9 mouse cellular contexts compared by ENCODE assay signal in genomic region chr17:29015638-29016037, GRCm38 (mm10). TPM values are rescaled to one million over a fixed set of nuclear protein-coding genes. Genes with fewer than 3 reads are reported as not detected.
DNase-seq lines count a peak whose midpoint lies in the region; ATAC-seq lines count a peak whose summit lies in the region.
"Had no signal": no experiment of that assay in that cellular context is flagged by ENCODE, and none has a peak within 500 bp of the region (broad histone marks: within the 10 kb centered on the region; RNA-seq: fewer than 3 reads in every experiment).

No protein-coding gene starts in this region.

- peak; percentile 57 for DNase-seq in hindbrain, embryonic 11.5 days (ENCODE audit: low spot score)
- no peak for DNase-seq in hindbrain, embryonic 14.5 days (ENCODE audit: low spot score)
- DNase-seq in CD8-positive naive resting alpha-beta T cell, adult 2 months (ENCODE audit: low read depth in 2 of 2, low spot score in 2 of 2), result peak; percentile 57 to 79
- peak; percentile 59 for DNase-seq in MN1 (ENCODE audit: low spot score)
- peak; percentile 51 for DNase-seq in kidney, postnatal 14 days
- DNase-seq in spleen, adult 12 weeks (ENCODE audit: low spot score), result peak; percentile 50
- no peak for DNase-seq in urinary bladder, adult 2 months (ENCODE audit: low spot score)
- DNase-seq in Muller cell, postnatal 12 days (ENCODE audit: inconsistent ontology term), result no peak

- ATAC-seq in hindbrain, embryonic 11.5 days (ENCODE audit: low FRiP score), result no peak
- ATAC-seq in hindbrain, embryonic 14.5 days (ENCODE audit: low FRiP score), result no peak

- no peak overlapping the region for H3K27ac ChIP-seq in hindbrain, embryonic 11.5 days (ENCODE audit: low read depth, low read length)
- no peak overlapping the region for H3K27ac ChIP-seq in hindbrain, embryonic 14.5 days

- H3K27me3 ChIP-seq in hindbrain, embryonic 11.5 days (ENCODE audit: control insufficient read depth, insufficient read depth, low read length), result no peaks in the 10 kb centered on the region
- H3K27me3 ChIP-seq in hindbrain, embryonic 14.5 days (ENCODE audit: control insufficient read depth, insufficient read depth, low read length), result no peaks in the 10 kb centered on the region
- H3K27me3 ChIP-seq: midbrain, embryonic 12.5 days had no signal

- no peaks in the 10 kb centered on the region for H3K4me1 ChIP-seq in hindbrain, embryonic 11.5 days (replicated peaks; ENCODE audit: control insufficient read depth, insufficient read depth, low read length)
- no peaks in the 10 kb centered on the region for H3K4me1 ChIP-seq in hindbrain, embryonic 14.5 days (replicated peaks; ENCODE audit: control insufficient read depth, insufficient read depth, low read length)
- H3K4me1 ChIP-seq: midbrain, embryonic 12.5 days had no signal

- no peak overlapping the region for H3K4me3 ChIP-seq in hindbrain, embryonic 11.5 days (ENCODE audit: low read depth, low read length)
- no peak overlapping the region for H3K4me3 ChIP-seq in hindbrain, embryonic 14.5 days (replicated peaks; ENCODE audit: low read length)
- H3K4me3 ChIP-seq: midbrain, embryonic 12.5 days had no signal

- no peaks in the 10 kb centered on the region for H3K36me3 ChIP-seq in hindbrain, embryonic 11.5 days (ENCODE audit: control insufficient read depth, insufficient read depth, low read length)
- no peaks in the 10 kb centered on the region for H3K36me3 ChIP-seq in hindbrain, embryonic 14.5 days (replicated peaks; ENCODE audit: control insufficient read depth, insufficient read depth)
- H3K36me3 ChIP-seq: midbrain, embryonic 12.5 days had no signal

- no peaks in the 10 kb centered on the region for H3K9me3 ChIP-seq in hindbrain, embryonic 11.5 days (ENCODE audit: control insufficient read depth, low read length)
- H3K9me3 ChIP-seq in hindbrain, embryonic 14.5 days (ENCODE audit: control insufficient read depth, low read length), result no peaks in the 10 kb centered on the region
- H3K9me3 ChIP-seq: midbrain, embryonic 12.5 days had no signal

- 21% methylated on average over 2 of the region's 2 CpGs for WGBS in hindbrain, embryonic 11.5 days
- 24% methylated on average over 2 of the region's 2 CpGs for WGBS in hindbrain, embryonic 14.5 days

- no peak overlapping the region for H3K4me2 ChIP-seq in hindbrain, embryonic 11.5 days (replicated peaks; ENCODE audit: low read depth, low read length)
- no peak overlapping the region for H3K4me2 ChIP-seq in hindbrain, embryonic 14.5 days (replicated peaks)
- H3K4me2 ChIP-seq: midbrain, embryonic 12.5 days had no signal

- no peak overlapping the region for H3K9ac ChIP-seq in hindbrain, embryonic 11.5 days (ENCODE audit: low read depth, low read length)
- H3K9ac ChIP-seq in hindbrain, embryonic 14.5 days, result no peak overlapping the region
- H3K9ac ChIP-seq: midbrain, embryonic 12.5 days had no signal

RNA-seq across cellular contexts. Expression of gene Stk38, which starts 7.8 kb away (rescaled TPM):
- polyA plus RNA-seq in hindbrain, embryonic 11.5 days (2014; fragmentation: Nextera tagmentation; extraction: Ambion mirVana), result 141 and 151 TPM in 2 replicates
- 75.6 and 85.0 TPM in 2 replicates for polyA plus RNA-seq in hindbrain, embryonic 14.5 days (2014; fragmentation: Nextera tagmentation; extraction: Ambion mirVana)
- polyA plus RNA-seq in urinary bladder, adult 2 months (2012; rRNA removed), result 81.3 and 97.5 TPM in 2 replicates

RNA-seq across cellular contexts. Expression of gene Srsf3, which starts 16.8 kb away (rescaled TPM):
- polyA plus RNA-seq in hindbrain, embryonic 11.5 days (2014; fragmentation: Nextera tagmentation; extraction: Ambion mirVana), result 847 and 854 TPM in 2 replicates
- 446 and 460 TPM in 2 replicates for polyA plus RNA-seq in hindbrain, embryonic 14.5 days (2014; fragmentation: Nextera tagmentation; extraction: Ambion mirVana)
- polyA plus RNA-seq in urinary bladder, adult 2 months (2012; rRNA removed), result 139 and 169 TPM in 2 replicates

Comparison
In these comparisons a context has a peak if more than half of its experiments do, and no peak if none do; other contexts are left out.
1. DNase-seq: peak in hindbrain, embryonic 11.5 days (single experiment), CD8-positive naive resting alpha-beta T cell, adult 2 months (2 of 2), MN1 (single experiment), kidney, postnatal 14 days (single experiment) and spleen, adult 12 weeks (single experiment); none in hindbrain, embryonic 14.5 days (single experiment), urinary bladder, adult 2 months (single experiment) and Muller cell, postnatal 12 days (single experiment).